Mouse (Mus musculus) heart, embryonic 11.5 days (tissue): Measurements from ENCODE around the gene Senp8. TPM values are rescaled to one million over a fixed set of nuclear protein-coding genes. Genes with fewer than 3 reads are reported as not detected.

ENCODE experiments used
- ATAC-seq: fragments of 200-750 bp; cut with Nextera tagmentation; replicated peaks from 2 replicates; pipeline ENCODE4 v1.8.0; 2017; ENCODE audit warnings: moderate library complexity; ENCODE audit not compliant: insufficient number of reproducible peaks, low FRiP score, low TSS enrichment
- H3K27ac ChIP-seq: fragments of 300-500 bp; sonication (generic); 2 replicates; pipeline ENCODE4 v1.5.1; 2014; ENCODE audit warnings: mild to moderate bottlenecking, low read depth, low read length
- H3K27me3 ChIP-seq: fragments of 300-500 bp; sonication (generic); 2 replicates; pipeline ENCODE4 v1.6.1; 2014; ENCODE audit warnings: mild to moderate bottlenecking, low read length, mixed read lengths; ENCODE audit not compliant: control insufficient read depth, insufficient read depth
- H3K36me3 ChIP-seq: fragments of 300-500 bp; sonication (generic); 2 replicates; pipeline ENCODE4 v1.6.1; 2014; ENCODE audit warnings: mild to moderate bottlenecking, low read length, moderate library complexity, mixed read lengths; ENCODE audit not compliant: control insufficient read depth, insufficient read depth
- H3K4me1 ChIP-seq: fragments of 300-500 bp; sonication (generic); 2 replicates; pipeline ENCODE4 v1.6.1; 2014; ENCODE audit warnings: low read length; ENCODE audit not compliant: control insufficient read depth, insufficient read depth
- H3K4me2 ChIP-seq: fragments of 300-500 bp; sonication (generic); 2 replicates; pipeline ENCODE4 v1.6.1; 2014; ENCODE audit warnings: mild to moderate bottlenecking, moderate library complexity
- H3K4me3 ChIP-seq: fragments of 300-500 bp; sonication (generic); 2 replicates; pipeline ENCODE4 v1.5.1; 2014; ENCODE audit warnings: low read depth, low read length
- H3K9ac ChIP-seq: fragments of 300-500 bp; sonication (generic); 2 replicates; pipeline ENCODE4 v1.6.1; 2014; ENCODE audit warnings: mild to moderate bottlenecking, low read depth, low read length, moderate library complexity
- H3K9me3 ChIP-seq: fragments of 300-500 bp; sonication (generic); replicated peaks from 2 replicates; pipeline ENCODE4 v1.6.1; 2016; ENCODE audit warnings: low read length; ENCODE audit not compliant: control insufficient read depth
- WGBS: fragments of 180-500 bp; shearing (Covaris S2); extraction: QIAGEN DNeasy Blood & Tissue Kit; methylation state at CpG from one replicate; pipeline ENCODE4 v1.1.7; 2014; ENCODE audit not compliant: insufficient replicate concordance; 5-methylcytosine and 5-hydroxymethylcytosine counted together
- polyA plus RNA-seq: library from polyadenylated mRNA; unstranded; fragments of >200 nt; fragmentation: Nextera tagmentation; extraction: Ambion mirVana; gene quantifications from 2 replicates; pipeline ENCODE4 v1.2.1, GENCODE M21; 2014

The Senp8 gene
- polyA plus RNA-seq, 1 experiment from 2014 or later = 15.1 TPM

GRCm38 (mm10) chr9:59701094-59701493 is 49.4 kb downstream of the Senp8 start:
- Histone ChIP-seq H3K27ac (no peak overlapping the region), H3K4me3 (no peak overlapping the region), H3K9ac (no peak overlapping the region), H3K4me1 (no peaks in the 10 kb centered on the region; the same call in 1 of the 2 replicates), H3K9me3 (no peaks in the 10 kb centered on the region), H3K27me3 (0 out of 2 replicates have a peak, but pooled peaks cover 2% of the 10 kb centered on the region), H3K4me2 (no peak overlapping the region), H3K36me3 (no peaks in the 10 kb centered on the region)
- no peak for ATAC-seq
- WGBS = 77% methylated on average over 7 of the region's 7 CpGs

- Histone ChIP-seq H3K4me1 (peaks cover 16% of the 10 kb centered on the region), H3K4me3 (no peak overlapping the region), H3K9me3 (no peaks in the 10 kb centered on the region), H3K4me2 (no peak overlapping the region), H3K36me3 (no peaks in the 10 kb centered on the region), H3K27me3 (0 out of 2 replicates have a peak, but pooled peaks cover 2% of the 10 kb centered on the region), H3K9ac (no peak overlapping the region), H3K27ac (no peak overlapping the region)
- 70% methylated on average over 3 of the region's 3 CpGs for WGBS
- ATAC-seq = no peak
Observed at GRCm38 (mm10) chr9:59696381-59696780, 54.1 kb downstream of the Senp8 start.

GRCm38 (mm10) chr9:59695451-59695813 is 55.1 kb downstream of the Senp8 start:
- H3K4me2 ChIP-seq = no peak overlapping the region
- no peaks in the 10 kb centered on the region for H3K9me3 ChIP-seq
- no peak overlapping the region for H3K9ac ChIP-seq
- no peak for ATAC-seq
- 33% methylated on average over 3 of the region's 3 CpGs for WGBS
- no peaks in the 10 kb centered on the region for H3K36me3 ChIP-seq
- H3K4me1 ChIP-seq = peaks cover 16% of the 10 kb centered on the region
- no peak overlapping the region for H3K27ac ChIP-seq
- H3K4me3 ChIP-seq = no peak overlapping the region
- 0 out of 2 replicates have a peak, but pooled peaks cover 2% of the 10 kb centered on the region for H3K27me3 ChIP-seq

GRCm38 (mm10) chr9:59694571-59695450 is 55.7 kb downstream of the Senp8 start:
- H3K9ac ChIP-seq = no peak overlapping the region
- H3K4me2 ChIP-seq = no peak overlapping the region
- 41% methylated on average over 16 of the region's 16 CpGs for WGBS
- no peaks in the 10 kb centered on the region for H3K36me3 ChIP-seq
- H3K4me3 ChIP-seq = no peak overlapping the region
- 0 out of 2 replicates have a peak, but pooled peaks cover 2% of the 10 kb centered on the region for H3K27me3 ChIP-seq
- ATAC-seq = no peak
- peaks cover 16% of the 10 kb centered on the region for H3K4me1 ChIP-seq
- H3K27ac ChIP-seq = no peak overlapping the region
- H3K9me3 ChIP-seq = no peaks in the 10 kb centered on the region

GRCm38 (mm10) chr9:59692145-59692544 is 58.4 kb downstream of the Senp8 start:
- H3K27ac ChIP-seq = no peak overlapping the region
- H3K27me3 ChIP-seq = no peaks in the 10 kb centered on the region
- peak overlapping the region; percentile 64; the same call in 1 of the 2 replicates for H3K9ac ChIP-seq
- peak overlapping the region; percentile 79 for H3K4me2 ChIP-seq
- WGBS = 47% methylated on average over 9 of the region's 9 CpGs
- H3K36me3 ChIP-seq = no peaks in the 10 kb centered on the region
- ATAC-seq = no peak
- H3K4me1 ChIP-seq = peaks cover 16% of the 10 kb centered on the region
- peak overlapping the region; percentile 44 for H3K4me3 ChIP-seq
- no peaks in the 10 kb centered on the region for H3K9me3 ChIP-seq

- 2% methylated on average over 23 of the region's 23 CpGs for WGBS
- H3K36me3 ChIP-seq = no peaks in the 10 kb centered on the region
- ATAC-seq = no peak; the same call in 1 of the 2 replicates
- H3K9ac ChIP-seq = peak overlapping the region; percentile 64; the same call in 1 of the 2 replicates
- no peak overlapping the region for H3K27ac ChIP-seq
- H3K27me3 ChIP-seq = no peaks in the 10 kb centered on the region
- H3K9me3 ChIP-seq = no peaks in the 10 kb centered on the region
- H3K4me3 ChIP-seq = peak overlapping the region; percentile 44
- peak overlapping the region; percentile 79 for H3K4me2 ChIP-seq
- peaks cover 16% of the 10 kb centered on the region for H3K4me1 ChIP-seq
Observed at GRCm38 (mm10) chr9:59691635-59692094, 58.8 kb downstream of the Senp8 start.

- no peak overlapping the region for H3K9ac ChIP-seq
- H3K4me1 ChIP-seq = peaks cover 8% of the 10 kb centered on the region
- no peaks in the 10 kb centered on the region for H3K36me3 ChIP-seq
- no peak for ATAC-seq
- H3K27me3 ChIP-seq = no peaks in the 10 kb centered on the region
- H3K27ac ChIP-seq = no peak overlapping the region
- no peaks in the 10 kb centered on the region for H3K9me3 ChIP-seq
- 18% methylated on average over 6 of the region's 6 CpGs for WGBS
- H3K4me2 ChIP-seq = no peak overlapping the region
- H3K4me3 ChIP-seq = no peak overlapping the region
Observed at GRCm38 (mm10) chr9:59687416-59688046, 63.0 kb downstream of the Senp8 start.
